Mouse (Mus musculus) stomach, embryonic 16.5 days (tissue): ENCODE results near the gene 2010106E10Rik. TPM values are rescaled to one million over a fixed set of nuclear protein-coding genes. Genes with fewer than 3 reads are reported as not detected.

Experiments used
- polyA plus RNA-seq: library from polyadenylated mRNA; unstranded; fragments of >200 nt; fragmentation: Nextera tagmentation; extraction: Ambion mirVana; gene quantifications from 2 replicates; pipeline ENCODE4 v1.2.1, GENCODE M21; 2015

The 2010106E10Rik gene
- polyA plus RNA-seq, 1 experiment from 2014 or later: 1.0 TPM

Other genes with a start within 250 kb of the 2010106E10Rik start
- gene Apool, start 183.9 kb upstream of the 2010106E10Rik start, polyA plus RNA-seq: 47.0 and 49.1 TPM in 2 replicates
- not detected in 2 replicates for gene Satl1, start 88.5 kb upstream of the 2010106E10Rik start, polyA plus RNA-seq
- 9.3 and 10.1 TPM in 2 replicates for gene Zfp711, start 105.3 kb downstream of the 2010106E10Rik start, polyA plus RNA-seq
- gene Pof1b, start 203.4 kb downstream of the 2010106E10Rik start, polyA plus RNA-seq: 24.1 and 32.4 TPM in 2 replicates